Mouse (Mus musculus): ENCODE data around the gene Hddc3. TPM values are rescaled to one million over a fixed set of nuclear protein-coding genes. Genes with fewer than 3 reads are reported as not detected.
A peak's percentile ranks its signal among the peaks of the same experiment; 100 is the strongest.
"Not testable (repeated sequence)": the region's sequence is repeated elsewhere in the genome, so short reads cannot be mapped to it uniquely, and the experiment has no call there.

The Hddc3 gene
- polyA plus RNA-seq, 1 experiment from 2014 or later, result 3.1 TPM

- not testable (repeated sequence) for H3K9me3 ChIP-seq (replicated peaks; ENCODE audit: control insufficient read depth, low read length); ATAC-seq (ENCODE audit: low read depth); H3K36me3 ChIP-seq (ENCODE audit: control insufficient read depth, insufficient read depth); H3K27me3 ChIP-seq (ENCODE audit: control insufficient read depth, insufficient read depth, low read depth, low read length)
- peak overlapping the region; percentile 58 for H3K27ac ChIP-seq (ENCODE audit: low read length)
- WGBS (ENCODE audit: insufficient replicate concordance), result 41% methylated on average over 5 of the region's 5 CpGs
- peak overlapping the region; percentile 66; the same call in 1 of the 2 replicates for H3K9ac ChIP-seq (ENCODE audit: low read depth, low read length)
- H3K4me1 ChIP-seq (ENCODE audit: control insufficient read depth, low read depth, low read length), result peaks cover 15% of the 10 kb centered on the region
- H3K4me2 ChIP-seq (ENCODE audit: low read depth, low read length), result peak overlapping the region; percentile 82
- peak overlapping the region; percentile 71 for H3K4me3 ChIP-seq (ENCODE audit: low read depth, low read length)
Measured at GRCm38 (mm10) chr7:80324816-80325119, 18.1 kb upstream of the Hddc3 start.

DNA sequence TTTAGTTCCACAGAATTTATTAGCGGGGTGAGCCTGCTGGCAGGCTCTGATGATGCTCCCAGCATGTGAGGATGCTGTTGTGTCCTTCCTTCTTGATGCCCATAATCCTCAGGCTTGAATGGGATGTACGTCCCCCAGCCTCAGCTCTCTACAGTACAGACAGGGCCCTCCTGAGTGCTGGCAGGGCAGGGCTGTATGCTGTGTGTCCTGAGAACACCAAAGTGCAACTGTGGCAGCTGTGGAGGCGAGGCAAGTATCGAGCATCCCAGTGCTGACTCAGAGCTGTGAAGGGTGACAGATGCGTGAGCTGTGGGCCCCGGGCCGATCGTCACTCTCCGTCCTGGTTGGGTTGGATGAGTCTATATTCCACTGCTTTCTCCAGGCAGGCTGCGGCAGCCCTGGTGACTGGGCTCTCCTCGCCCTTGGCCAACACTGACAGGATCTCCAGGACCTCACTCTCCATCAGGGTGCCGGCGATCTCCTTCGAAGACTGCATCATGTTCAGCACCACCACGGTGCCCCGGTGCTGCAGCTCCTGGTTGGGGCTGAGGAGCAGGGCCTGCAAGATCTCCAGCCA is 17.5 kb upstream of the Hddc3 start:
- Histone ChIP-seq H3K27me3 (ENCODE audit: control insufficient read depth, insufficient read depth, low read depth, low read length) (no peaks in the 10 kb centered on the region), H3K4me3 (ENCODE audit: low read depth, low read length) (no peak overlapping the region), H3K9me3 (replicated peaks; ENCODE audit: control insufficient read depth, low read length) (no peaks in the 10 kb centered on the region), H3K27ac (ENCODE audit: low read length) (peak overlapping the region; percentile 18), H3K9ac (ENCODE audit: low read depth, low read length) (no peak overlapping the region), H3K36me3 (ENCODE audit: control insufficient read depth, insufficient read depth) (peaks cover 6% of the 10 kb centered on the region), H3K4me1 (ENCODE audit: control insufficient read depth, low read depth, low read length) (peaks cover 15% of the 10 kb centered on the region), H3K4me2 (ENCODE audit: low read depth, low read length) (no peak overlapping the region)
- no peak for ATAC-seq (ENCODE audit: low read depth)
- 89% methylated on average over 16 of the region's 16 CpGs for whole genome bisulfite sequencing (ENCODE audit: insufficient replicate concordance)

DNA sequence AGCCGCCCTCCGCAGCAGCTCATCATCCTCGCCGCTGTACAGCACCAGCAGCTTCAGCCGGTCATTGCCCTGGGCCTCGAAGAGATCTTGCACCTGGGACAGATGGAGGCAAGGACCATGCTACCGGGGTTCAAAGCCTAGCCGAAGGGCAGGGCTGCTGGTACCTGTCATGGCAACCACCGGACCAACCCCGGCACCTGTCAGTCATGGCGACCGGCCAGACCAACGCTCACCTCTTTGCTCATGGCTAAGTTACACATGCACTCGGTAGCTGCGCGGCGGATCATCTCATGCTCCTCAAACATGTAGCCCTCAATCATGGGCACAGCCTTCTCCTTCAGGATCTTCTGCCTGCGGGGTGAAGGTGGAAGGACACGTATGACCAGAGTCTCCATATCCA is 16.8 kb upstream of the Hddc3 start:
- no peak for ATAC-seq (ENCODE audit: low read depth)
- H3K4me2 ChIP-seq (ENCODE audit: low read depth, low read length), result no peak overlapping the region
- H3K4me1 ChIP-seq (ENCODE audit: control insufficient read depth, low read depth, low read length), result peaks cover 15% of the 10 kb centered on the region

GRCm38 (mm10) chr7:80330278-80330677 is 12.6 kb upstream of the Hddc3 start:
- Histone ChIP-seq H3K9me3 (replicated peaks; ENCODE audit: control insufficient read depth, low read length) (peaks cover 3% of the 10 kb centered on the region; the same call in 1 of the 2 replicates), H3K27me3 (ENCODE audit: control insufficient read depth, insufficient read depth, low read depth, low read length) (no peaks in the 10 kb centered on the region), H3K4me1 (ENCODE audit: control insufficient read depth, low read depth, low read length) (peaks cover under 1% of the 10 kb centered on the region; the same call in 1 of the 2 replicates), H3K27ac (ENCODE audit: low read length) (no peak overlapping the region), H3K4me2 (ENCODE audit: low read depth, low read length) (no peak overlapping the region), H3K9ac (ENCODE audit: low read depth, low read length) (no peak overlapping the region), H3K36me3 (ENCODE audit: control insufficient read depth, insufficient read depth) (peaks cover 23% of the 10 kb centered on the region), H3K4me3 (ENCODE audit: low read depth, low read length) (no peak overlapping the region)
- ATAC-seq (ENCODE audit: low read depth), result no peak
- 79% methylated on average over 8 of the region's 8 CpGs for WGBS (ENCODE audit: insufficient replicate concordance)

More for the DNA sequence above, 16.8 kb upstream of the Hddc3 start:
- Histone ChIP-seq H3K36me3 (ENCODE audit: control insufficient read depth, insufficient read depth) (peaks cover 6% of the 10 kb centered on the region), H3K27ac (ENCODE audit: low read length) (no peak overlapping the region), H3K4me3 (ENCODE audit: low read depth, low read length) (no peak overlapping the region), H3K9ac (ENCODE audit: low read depth, low read length) (no peak overlapping the region), H3K27me3 (ENCODE audit: control insufficient read depth, insufficient read depth, low read depth, low read length) (no peaks in the 10 kb centered on the region), H3K9me3 (replicated peaks; ENCODE audit: control insufficient read depth, low read length) (no peaks in the 10 kb centered on the region)
- 90% methylated on average over 19 of the region's 19 CpGs for WGBS (ENCODE audit: insufficient replicate concordance)

DNA sequence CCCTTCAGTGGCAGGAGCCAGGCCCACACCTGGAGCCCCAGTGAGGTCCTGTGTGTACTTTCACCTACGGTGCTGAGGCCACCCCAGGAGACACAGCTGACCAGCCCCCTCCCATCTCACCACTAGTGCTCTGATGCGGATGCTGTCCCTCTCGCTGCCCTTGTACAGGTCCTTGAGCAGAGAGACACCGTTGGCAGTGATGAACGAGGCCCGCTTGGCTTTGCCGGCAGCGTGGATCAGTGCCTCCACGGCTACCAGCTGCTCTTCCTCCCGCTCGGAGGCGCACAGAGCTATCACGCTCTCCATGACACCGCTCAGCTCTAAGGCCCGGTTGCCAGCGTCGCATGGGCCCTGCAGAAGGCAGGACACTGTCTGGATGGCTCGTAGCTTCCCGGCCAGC is 11.5 kb upstream of the Hddc3 start:
- H3K9ac ChIP-seq (ENCODE audit: low read depth, low read length), result no peak overlapping the region
- H3K27me3 ChIP-seq (ENCODE audit: control insufficient read depth, insufficient read depth, low read depth, low read length), result no peaks in the 10 kb centered on the region
- peaks cover 22% of the 10 kb centered on the region for H3K36me3 ChIP-seq (ENCODE audit: control insufficient read depth, insufficient read depth)
- ATAC-seq (ENCODE audit: low read depth), result no peak
- no peaks in the 10 kb centered on the region for H3K4me1 ChIP-seq (ENCODE audit: control insufficient read depth, low read depth, low read length)
- H3K4me3 ChIP-seq (ENCODE audit: low read depth, low read length), result no peak overlapping the region
- no peak overlapping the region for H3K27ac ChIP-seq (ENCODE audit: low read length)
- 86% methylated on average over 19 of the region's 19 CpGs for WGBS (ENCODE audit: insufficient replicate concordance)
- peaks cover 3% of the 10 kb centered on the region; the same call in 1 of the 2 replicates for H3K9me3 ChIP-seq (replicated peaks; ENCODE audit: control insufficient read depth, low read length)
- H3K4me2 ChIP-seq (ENCODE audit: low read depth, low read length), result no peak overlapping the region

- peaks cover 3% of the 10 kb centered on the region; the same call in 1 of the 2 replicates for H3K9me3 ChIP-seq (replicated peaks; ENCODE audit: control insufficient read depth, low read length)
- H3K27ac ChIP-seq (ENCODE audit: low read length), result no peak overlapping the region
- peaks cover 22% of the 10 kb centered on the region for H3K36me3 ChIP-seq (ENCODE audit: control insufficient read depth, insufficient read depth)
- WGBS (ENCODE audit: insufficient replicate concordance), result 81% methylated on average over 4 of the region's 4 CpGs
- peaks cover 5% of the 10 kb centered on the region for H3K4me1 ChIP-seq (ENCODE audit: control insufficient read depth, low read depth, low read length)
- no peak overlapping the region for H3K4me2 ChIP-seq (ENCODE audit: low read depth, low read length)
- no peaks in the 10 kb centered on the region for H3K27me3 ChIP-seq (ENCODE audit: control insufficient read depth, insufficient read depth, low read depth, low read length)
- H3K9ac ChIP-seq (ENCODE audit: low read depth, low read length), result no peak overlapping the region
- no peak for ATAC-seq (ENCODE audit: low read depth)
- no peak overlapping the region for H3K4me3 ChIP-seq (ENCODE audit: low read depth, low read length)
Measured at GRCm38 (mm10) chr7:80334848-80335247, 8.1 kb upstream of the Hddc3 start.

GRCm38 (mm10) chr7:80336932-80337331 is 6.0 kb upstream of the Hddc3 start:
- 71% methylated on average over 3 of the region's 3 CpGs for WGBS (ENCODE audit: insufficient replicate concordance)
- H3K27ac ChIP-seq (ENCODE audit: low read length), result no peak overlapping the region
- H3K9me3 ChIP-seq (replicated peaks; ENCODE audit: control insufficient read depth, low read length), result peaks cover 3% of the 10 kb centered on the region; the same call in 1 of the 2 replicates
- H3K27me3 ChIP-seq (ENCODE audit: control insufficient read depth, insufficient read depth, low read depth, low read length), result no peaks in the 10 kb centered on the region
- ATAC-seq (ENCODE audit: low read depth), result no peak
- H3K4me1 ChIP-seq (ENCODE audit: control insufficient read depth, low read depth, low read length), result peaks cover 16% of the 10 kb centered on the region
- H3K4me2 ChIP-seq (ENCODE audit: low read depth, low read length), result no peak overlapping the region
- H3K36me3 ChIP-seq (ENCODE audit: control insufficient read depth, insufficient read depth), result peaks cover 16% of the 10 kb centered on the region
- no peak overlapping the region for H3K4me3 ChIP-seq (ENCODE audit: low read depth, low read length)
- H3K9ac ChIP-seq (ENCODE audit: low read depth, low read length), result no peak overlapping the region

- no peaks in the 10 kb centered on the region for H3K9me3 ChIP-seq (replicated peaks; ENCODE audit: control insufficient read depth, low read length)
- peaks cover 3% of the 10 kb centered on the region for H3K36me3 ChIP-seq (ENCODE audit: control insufficient read depth, insufficient read depth)
- peak overlapping the region; percentile 74 for H3K4me3 ChIP-seq (ENCODE audit: low read depth, low read length)
- no peaks in the 10 kb centered on the region for H3K27me3 ChIP-seq (ENCODE audit: control insufficient read depth, insufficient read depth, low read depth, low read length)
- H3K27ac ChIP-seq (ENCODE audit: low read length), result no peak overlapping the region
- H3K9ac ChIP-seq (ENCODE audit: low read depth, low read length), result peak overlapping the region; percentile 73
- no peak for ATAC-seq (ENCODE audit: low read depth)
- H3K4me2 ChIP-seq (ENCODE audit: low read depth, low read length), result peak overlapping the region; percentile 74
- peaks cover 28% of the 10 kb centered on the region for H3K4me1 ChIP-seq (ENCODE audit: control insufficient read depth, low read depth, low read length)
- 11% methylated on average over 15 of the region's 17 CpGs for WGBS (ENCODE audit: insufficient replicate concordance)
Measured at GRCm38 (mm10) chr7:80339371-80339770, 3.5 kb upstream of the Hddc3 start.

- WGBS (ENCODE audit: insufficient replicate concordance), result under 1% methylated on average over 45 of the region's 45 CpGs
- Histone ChIP-seq H3K36me3 (ENCODE audit: control insufficient read depth, insufficient read depth) (peaks cover 3% of the 10 kb centered on the region), H3K4me2 (ENCODE audit: low read depth, low read length) (peak overlapping the region; percentile 74), H3K27me3 (ENCODE audit: control insufficient read depth, insufficient read depth, low read depth, low read length) (no peaks in the 10 kb centered on the region), H3K9me3 (replicated peaks; ENCODE audit: control insufficient read depth, low read length) (no peaks in the 10 kb centered on the region), H3K4me3 (ENCODE audit: low read depth, low read length) (peak overlapping the region; percentile 74), H3K4me1 (ENCODE audit: control insufficient read depth, low read depth, low read length) (peaks cover 28% of the 10 kb centered on the region), H3K9ac (ENCODE audit: low read depth, low read length) (peak overlapping the region; percentile 76), H3K27ac (ENCODE audit: low read length) (peak overlapping the region; percentile 80)
- ATAC-seq (ENCODE audit: low read depth), result peak; percentile 98
Measured at GRCm38 (mm10) chr7:80339793-80340628, 2.9 kb upstream of the Hddc3 start.
